Mouse (Mus musculus) limb, embryonic 13.5 days (tissue): ENCODE data around the gene Btbd6. TPM values are rescaled to one million over a fixed set of nuclear protein-coding genes. Genes with fewer than 3 reads are reported as not detected.

Experiments
- ATAC-seq: fragments of 200-750 bp; cut with Nextera tagmentation; 2 replicates; pipeline ENCODE4 v1.8.0; 2017; ENCODE audit warnings: low read depth, moderate number of reproducible peaks, moderate TSS enrichment; ENCODE audit not compliant: low FRiP score
- H3K27ac ChIP-seq: fragments of 300-500 bp; sonication (generic); 2 replicates; pipeline ENCODE4 v1.5.1; 2015; ENCODE audit warnings: inconsistent platforms, mild to moderate bottlenecking, moderate library complexity
- H3K27me3 ChIP-seq: fragments of 300-500 bp; sonication (generic); 2 replicates; pipeline ENCODE4 v1.6.1; 2015; ENCODE audit warnings: mild to moderate bottlenecking, inconsistent platforms
- H3K36me3 ChIP-seq: fragments of 300-500 bp; sonication (generic); 2 replicates; pipeline ENCODE4 v1.6.1; 2015; ENCODE audit warnings: inconsistent platforms, mild to moderate bottlenecking, moderate library complexity
- H3K4me1 ChIP-seq: fragments of 300-500 bp; sonication (generic); 2 replicates; pipeline ENCODE4 v1.6.1; 2015; ENCODE audit warnings: inconsistent platforms
- H3K4me2 ChIP-seq: fragments of 300-500 bp; sonication (generic); replicated peaks from 2 replicates; pipeline ENCODE4 v1.6.1; 2015; ENCODE audit warnings: inconsistent platforms, mild to moderate bottlenecking, moderate library complexity
- H3K4me3 ChIP-seq: fragments of 300-500 bp; sonication (generic); 2 replicates; pipeline ENCODE4 v1.5.1; 2015; ENCODE audit warnings: moderate library complexity, mild to moderate bottlenecking, inconsistent platforms
- H3K9ac ChIP-seq: fragments of 300-500 bp; sonication (generic); 2 replicates; pipeline ENCODE4 v1.6.1; 2015; ENCODE audit warnings: mild to moderate bottlenecking, inconsistent platforms
- H3K9me3 ChIP-seq: fragments of 300-500 bp; sonication (generic); 2 replicates; pipeline ENCODE4 v1.6.1; 2016; ENCODE audit warnings: inconsistent platforms
- WGBS: fragments of 180-500 bp; shearing (Covaris S2); methylation state at CpG from one replicate; pipeline ENCODE4 v1.1.7; 2015; 5-methylcytosine and 5-hydroxymethylcytosine counted together
- polyA plus RNA-seq: library from polyadenylated mRNA; unstranded; fragments of >200 nt; fragmentation: Nextera tagmentation; extraction: Ambion mirVana; gene quantifications from 2 replicates; pipeline ENCODE4 v1.2.1, GENCODE M21; 2015

Btbd6 gene
- polyA plus RNA-seq, 1 experiment from 2014 or later, result 27.5 TPM

DNA sequence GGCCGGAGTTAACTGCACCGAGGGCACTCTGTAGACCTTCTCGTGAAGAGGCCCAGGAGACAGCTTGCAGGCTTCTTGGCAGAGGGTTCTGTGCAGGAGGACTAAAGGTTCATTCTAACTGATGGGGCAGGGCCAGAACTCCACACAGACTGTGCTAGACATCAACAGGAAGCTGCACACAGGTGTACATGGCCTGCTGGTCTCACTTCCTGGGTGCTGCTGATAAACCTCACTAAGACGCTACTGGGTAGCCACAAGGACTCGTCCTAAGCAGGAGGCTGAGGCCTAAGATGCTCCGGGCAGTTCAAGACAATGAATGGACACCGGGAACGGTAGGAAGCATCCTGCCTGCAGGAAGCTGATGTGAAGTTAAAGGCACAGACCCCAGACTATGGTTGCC, 16.9 kb upstream of the Btbd6 start:
- H3K27ac ChIP-seq, result no peak overlapping the region
- WGBS, result 91% methylated on average over 8 of the region's 8 CpGs
- H3K9ac ChIP-seq, result no peak overlapping the region
- H3K36me3 ChIP-seq, result peaks cover 63% of the 10 kb centered on the region
- H3K4me3 ChIP-seq, result no peak overlapping the region
- no peaks in the 10 kb centered on the region for H3K9me3 ChIP-seq
- no peak for ATAC-seq
- no peak overlapping the region for H3K4me2 ChIP-seq
- no peaks in the 10 kb centered on the region for H3K27me3 ChIP-seq
- no peaks in the 10 kb centered on the region for H3K4me1 ChIP-seq

DNA sequence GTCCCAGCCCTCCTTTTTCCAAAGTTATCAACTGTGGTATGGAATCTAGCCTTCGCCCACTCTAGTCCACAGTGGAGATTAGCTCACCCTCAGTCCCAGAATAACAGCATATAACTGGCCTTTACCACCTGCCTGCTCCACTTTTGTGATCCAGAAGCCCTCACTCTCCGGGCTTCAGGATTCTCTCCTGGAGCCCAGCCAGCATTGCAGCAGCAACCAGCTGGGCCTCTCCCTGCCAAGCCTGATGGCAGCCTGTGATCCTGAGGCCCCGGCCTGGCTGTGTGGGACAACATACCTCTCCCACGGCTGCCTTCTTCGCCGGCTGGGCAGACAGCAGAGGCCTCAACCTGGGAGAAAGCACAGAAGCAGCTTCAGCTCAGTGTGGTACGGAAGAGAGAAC, 14.9 kb upstream of the Btbd6 start:
- Histone ChIP-seq H3K36me3 (peaks cover 79% of the 10 kb centered on the region), H3K9ac (no peak overlapping the region; the same call in 1 of the 2 replicates), H3K27me3 (no peaks in the 10 kb centered on the region), H3K4me1 (no peaks in the 10 kb centered on the region), H3K27ac (no peak overlapping the region), H3K4me3 (no peak overlapping the region), H3K9me3 (no peaks in the 10 kb centered on the region), H3K4me2 (no peak overlapping the region)
- no peak for ATAC-seq
- WGBS, result 90% methylated on average over 7 of the region's 7 CpGs

DNA sequence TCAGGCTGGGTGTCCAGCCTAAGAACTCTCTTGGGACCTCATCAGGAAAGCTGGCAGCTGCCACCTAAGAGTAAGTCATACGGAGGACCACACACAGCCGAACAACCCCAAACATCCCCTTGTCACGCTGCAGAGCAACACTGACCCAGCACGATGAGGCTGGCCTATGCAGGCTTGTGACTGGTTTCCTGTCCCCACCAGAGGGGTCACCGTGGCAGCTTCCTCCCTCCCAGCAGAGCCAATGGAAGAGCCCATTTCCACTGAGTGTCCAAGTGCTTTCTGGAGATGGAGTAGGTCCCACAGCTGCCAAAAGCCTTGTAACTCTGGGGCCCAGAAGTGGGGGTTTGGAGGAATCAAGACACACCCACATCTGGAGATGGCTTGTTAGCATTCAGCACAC, 14.4 kb upstream of the Btbd6 start:
- peaks cover 83% of the 10 kb centered on the region for H3K36me3 ChIP-seq
- ATAC-seq, result no peak
- 83% methylated on average over 5 of the region's 5 CpGs for WGBS
- H3K9me3 ChIP-seq, result no peaks in the 10 kb centered on the region
- no peak overlapping the region for H3K27ac ChIP-seq
- H3K4me3 ChIP-seq, result no peak overlapping the region
- no peaks in the 10 kb centered on the region for H3K27me3 ChIP-seq
- no peaks in the 10 kb centered on the region for H3K4me1 ChIP-seq
- H3K4me2 ChIP-seq, result no peak overlapping the region
- H3K9ac ChIP-seq, result no peak overlapping the region; the same call in 1 of the 2 replicates

DNA sequence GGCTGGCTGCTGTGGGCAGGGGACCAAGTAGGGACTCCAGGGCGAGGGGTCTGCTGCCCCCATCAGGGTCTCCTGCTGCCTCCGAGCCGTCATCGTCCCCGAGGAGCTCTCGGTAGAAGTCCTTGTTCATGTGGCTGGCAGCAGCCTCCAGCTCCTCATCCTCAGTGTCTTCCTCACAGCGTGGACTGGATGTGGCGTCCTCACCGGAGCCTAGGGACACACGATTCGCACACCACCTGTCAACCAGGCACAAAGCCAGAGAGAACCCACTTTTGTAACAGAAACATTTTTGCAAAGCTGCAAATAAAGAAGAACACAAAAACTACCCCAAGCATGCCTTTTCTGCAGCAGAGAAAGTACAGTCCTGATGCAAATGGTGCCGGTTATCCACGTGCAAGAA, 10.5 kb upstream of the Btbd6 start:
- Histone ChIP-seq H3K9ac (no peak overlapping the region), H3K27ac (no peak overlapping the region), H3K4me3 (no peak overlapping the region), H3K4me1 (no peaks in the 10 kb centered on the region), H3K36me3 (peaks cover 99% of the 10 kb centered on the region), H3K4me2 (no peak overlapping the region), H3K9me3 (no peaks in the 10 kb centered on the region), H3K27me3 (no peaks in the 10 kb centered on the region)
- WGBS, result 91% methylated on average over 13 of the region's 13 CpGs
- ATAC-seq, result no peak

DNA sequence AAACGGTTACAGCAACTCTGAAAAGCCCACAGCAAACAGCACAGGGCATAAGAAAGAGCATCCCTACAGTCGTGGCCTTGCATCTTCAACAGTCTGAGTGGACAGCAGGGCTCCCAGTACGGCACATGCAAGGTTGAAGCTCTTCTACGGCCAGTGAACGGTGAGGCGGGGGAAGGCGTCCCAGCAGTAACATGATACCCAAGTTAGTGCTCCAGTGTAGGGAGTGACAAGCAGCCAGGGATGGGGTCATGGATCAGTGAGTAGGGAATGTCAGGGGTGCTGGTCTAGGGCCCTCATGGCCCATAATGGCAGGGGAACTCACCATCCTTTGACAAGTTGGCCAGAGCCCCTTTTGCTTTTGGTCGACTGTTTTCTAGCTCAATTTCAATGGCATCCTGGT, 7.3 kb upstream of the Btbd6 start:
- Histone ChIP-seq H3K36me3 (peaks cover 99% of the 10 kb centered on the region), H3K4me3 (no peak overlapping the region), H3K27ac (no peak overlapping the region), H3K4me1 (no peaks in the 10 kb centered on the region), H3K9me3 (no peaks in the 10 kb centered on the region), H3K4me2 (no peak overlapping the region), H3K27me3 (no peaks in the 10 kb centered on the region), H3K9ac (no peak overlapping the region)
- ATAC-seq, result no peak
- WGBS, result 56% methylated on average over 8 of the region's 8 CpGs

DNA sequence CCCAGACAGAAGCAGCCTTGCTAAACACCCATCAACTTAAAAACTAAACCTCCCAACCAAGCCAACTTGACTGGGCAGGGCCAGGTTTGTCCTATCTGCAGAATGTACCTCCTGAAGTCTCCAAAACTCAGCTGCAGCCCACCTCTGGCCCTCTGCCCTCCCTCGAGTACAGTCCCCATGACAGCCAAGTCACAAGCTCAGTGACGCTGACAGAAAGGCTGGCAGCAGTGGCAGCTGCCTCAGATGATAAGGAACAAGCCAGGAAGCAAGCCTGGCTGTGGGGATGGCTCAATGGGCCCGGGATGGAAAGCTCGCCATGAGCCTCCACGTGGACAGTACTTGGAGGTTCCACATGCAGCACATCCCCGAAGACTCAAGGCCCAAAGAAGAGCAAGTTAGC, 6.7 kb upstream of the Btbd6 start:
- Histone ChIP-seq H3K36me3 (peaks cover 99% of the 10 kb centered on the region), H3K4me1 (no peaks in the 10 kb centered on the region), H3K4me2 (no peak overlapping the region), H3K27ac (no peak overlapping the region), H3K9me3 (no peaks in the 10 kb centered on the region), H3K4me3 (no peak overlapping the region), H3K27me3 (no peaks in the 10 kb centered on the region), H3K9ac (no peak overlapping the region)
- no peak for ATAC-seq
- 91% methylated on average over 6 of the region's 6 CpGs for WGBS

DNA sequence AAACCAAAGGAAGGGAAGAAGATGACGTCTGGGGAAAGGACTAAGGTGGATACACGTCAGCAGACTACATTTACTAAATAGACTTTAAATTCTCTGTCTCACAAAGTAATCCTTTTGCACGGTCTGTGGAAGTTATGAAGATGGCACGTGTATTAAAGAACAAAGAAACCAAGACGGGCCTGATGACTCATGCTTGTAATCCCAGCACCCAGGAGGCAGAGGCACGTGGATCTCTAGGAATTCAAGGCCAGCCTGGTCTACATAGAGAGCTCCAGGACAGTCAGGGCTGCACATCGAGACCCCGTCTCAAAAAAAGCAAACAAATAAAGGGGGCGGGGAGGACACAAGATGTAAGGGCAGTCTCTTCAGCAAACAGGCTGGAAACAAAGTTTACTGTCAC, 1.5 kb upstream of the Btbd6 start:
- Histone ChIP-seq H3K27me3 (no peaks in the 10 kb centered on the region), H3K4me2 (no peak overlapping the region), H3K27ac (no peak overlapping the region), H3K4me1 (peaks cover 18% of the 10 kb centered on the region), H3K9me3 (no peaks in the 10 kb centered on the region), H3K9ac (no peak overlapping the region), H3K4me3 (no peak overlapping the region), H3K36me3 (peaks cover 74% of the 10 kb centered on the region)
- ATAC-seq, result no peak
- WGBS, result 88% methylated on average over 9 of the region's 9 CpGs

DNA sequence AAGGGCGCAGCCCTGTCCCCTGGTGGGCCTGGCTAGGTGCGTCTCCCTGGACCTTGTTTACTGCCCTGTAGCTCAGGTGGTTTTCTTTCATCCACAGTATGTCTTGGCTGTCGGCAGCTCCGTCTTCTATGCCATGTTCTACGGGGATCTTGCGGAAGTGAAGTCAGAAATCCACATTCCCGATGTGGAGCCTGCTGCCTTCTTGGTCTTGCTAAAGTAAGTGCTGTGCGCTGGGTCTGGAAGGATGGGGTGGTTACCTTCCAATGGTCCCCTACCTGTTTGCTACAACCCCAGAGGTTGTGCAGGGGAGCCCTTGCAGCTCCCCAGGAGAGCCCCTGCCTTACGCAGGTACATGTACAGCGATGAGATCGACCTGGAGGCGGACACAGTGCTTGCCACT, 874 bp downstream of the Btbd6 start:
- Histone ChIP-seq H3K4me2 (peak overlapping the region; percentile 91), H3K36me3 (peaks cover 75% of the 10 kb centered on the region), H3K27me3 (no peaks in the 10 kb centered on the region), H3K9ac (peak overlapping the region; percentile 89), H3K9me3 (no peaks in the 10 kb centered on the region), H3K4me1 (peaks cover 18% of the 10 kb centered on the region), H3K27ac (peak overlapping the region; percentile 85), H3K4me3 (peak overlapping the region; percentile 72)
- WGBS, result 38% methylated on average over 12 of the region's 12 CpGs
- ATAC-seq, result peak; percentile 6; the same call in 1 of the 2 replicates

DNA sequence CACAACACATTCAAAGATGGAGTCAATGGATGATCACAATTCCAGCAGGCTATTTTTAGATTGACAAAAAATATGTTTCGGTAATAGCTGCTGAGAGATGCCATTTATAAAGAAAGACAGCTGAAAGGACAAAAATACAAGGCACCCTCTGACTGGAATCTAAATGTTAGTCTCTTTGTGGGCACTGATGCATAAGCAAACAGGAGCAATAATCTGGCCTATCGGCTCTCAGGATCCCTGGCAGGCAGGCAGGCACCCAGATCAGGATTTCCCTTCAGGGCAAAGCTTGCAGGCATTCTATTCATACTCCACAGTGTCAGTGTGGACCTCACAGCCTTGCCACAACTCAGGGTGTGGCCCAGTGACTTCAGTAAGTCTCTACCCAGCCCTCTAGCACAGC, 5.7 kb downstream of the Btbd6 start:
- H3K9me3 ChIP-seq, result no peaks in the 10 kb centered on the region
- no peak for ATAC-seq
- H3K4me3 ChIP-seq, result no peak overlapping the region
- no peak overlapping the region for H3K4me2 ChIP-seq
- H3K9ac ChIP-seq, result no peak overlapping the region
- peaks cover 10% of the 10 kb centered on the region for H3K4me1 ChIP-seq
- no peaks in the 10 kb centered on the region for H3K27me3 ChIP-seq
- H3K36me3 ChIP-seq, result peaks cover 94% of the 10 kb centered on the region
- no peak overlapping the region for H3K27ac ChIP-seq
- WGBS, result 92% methylated on average over 2 of the region's 2 CpGs

DNA sequence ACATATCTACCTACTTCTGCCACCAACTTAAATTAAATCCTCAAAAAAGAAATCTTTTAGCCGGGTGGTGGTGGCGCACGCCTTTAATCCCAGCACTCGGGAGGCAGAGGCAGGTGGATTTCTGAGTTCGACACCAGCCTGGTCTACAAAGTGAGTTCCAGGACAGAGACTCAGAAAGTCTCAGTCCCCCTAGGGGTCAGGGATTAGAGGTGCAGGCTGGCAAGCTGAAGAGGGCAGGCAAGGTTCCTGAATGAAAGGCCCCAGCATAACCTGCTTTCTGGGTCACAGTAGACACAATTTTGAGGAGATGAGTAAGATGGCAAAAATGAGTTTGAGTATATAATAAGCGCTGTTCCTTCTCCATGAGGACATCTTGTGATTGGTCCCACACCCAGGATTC, 9.1 kb downstream of the Btbd6 start:
- no peaks in the 10 kb centered on the region for H3K9me3 ChIP-seq
- ATAC-seq, result no peak
- H3K27me3 ChIP-seq, result no peaks in the 10 kb centered on the region
- H3K4me2 ChIP-seq, result no peak overlapping the region
- no peak overlapping the region for H3K9ac ChIP-seq
- WGBS, result 89% methylated on average over 6 of the region's 6 CpGs
- peaks cover 80% of the 10 kb centered on the region for H3K36me3 ChIP-seq
- H3K27ac ChIP-seq, result no peak overlapping the region
- no peak overlapping the region for H3K4me3 ChIP-seq
- no peaks in the 10 kb centered on the region for H3K4me1 ChIP-seq

DNA sequence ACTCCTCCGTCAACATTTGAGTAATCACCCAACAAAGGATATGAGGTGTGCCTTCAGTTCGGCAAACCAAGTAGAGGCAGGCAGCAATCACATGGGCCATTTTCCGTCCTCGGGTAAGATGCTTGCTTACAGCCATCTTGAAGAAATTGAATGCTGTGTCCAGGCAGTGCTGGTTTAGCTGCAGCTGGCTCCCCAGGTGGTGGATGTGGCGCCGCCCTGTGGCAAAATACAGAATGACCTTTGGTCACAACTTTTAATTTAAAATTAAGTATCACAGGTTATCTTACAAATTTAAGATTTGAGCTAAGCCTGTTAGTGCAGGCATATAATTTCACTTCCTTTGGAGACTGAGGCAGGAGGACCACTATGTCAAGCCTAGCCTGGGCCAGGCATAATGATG, 11.6 kb downstream of the Btbd6 start:
- 69% methylated on average over 6 of the region's 6 CpGs for WGBS
- Histone ChIP-seq H3K36me3 (peaks cover 75% of the 10 kb centered on the region), H3K4me2 (no peak overlapping the region), H3K4me3 (no peak overlapping the region), H3K9me3 (no peaks in the 10 kb centered on the region), H3K9ac (no peak overlapping the region), H3K27ac (no peak overlapping the region), H3K27me3 (no peaks in the 10 kb centered on the region), H3K4me1 (no peaks in the 10 kb centered on the region)
- no peak for ATAC-seq

DNA sequence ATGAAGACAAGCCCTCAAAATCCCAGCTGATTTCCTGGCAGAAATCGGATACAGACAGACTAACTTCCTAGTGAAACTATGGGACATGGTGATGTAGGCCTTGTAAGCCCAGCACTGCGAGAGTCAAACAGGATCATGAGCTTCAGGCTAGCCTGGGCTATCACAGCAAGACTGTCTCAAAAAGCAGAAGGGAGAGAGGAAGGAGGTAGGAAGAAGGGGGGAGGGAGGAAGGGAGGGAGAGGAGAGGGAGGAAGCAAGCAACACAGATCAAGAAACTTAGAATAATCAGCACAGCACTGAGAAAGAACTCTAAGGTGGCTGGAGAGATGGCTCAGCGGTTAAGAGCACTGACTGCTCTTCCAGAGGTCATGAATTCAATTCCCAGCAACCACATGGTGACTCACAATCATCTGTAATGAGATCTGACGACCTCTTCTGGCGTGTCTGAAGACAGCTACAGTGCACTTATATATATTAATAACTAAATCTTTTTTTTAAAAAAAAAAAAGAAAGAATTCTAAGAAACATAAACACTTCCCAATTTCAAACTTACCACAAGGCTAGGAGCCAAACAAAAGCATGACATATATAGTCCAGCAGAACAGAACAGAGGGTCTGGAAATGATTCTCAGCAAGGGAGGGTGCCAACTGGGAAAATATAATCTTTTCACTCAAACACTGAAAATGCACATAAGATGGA, 14.6 kb downstream of the Btbd6 start:
- H3K4me2 ChIP-seq, result no peak overlapping the region
- no peak overlapping the region for H3K9ac ChIP-seq
- no peaks in the 10 kb centered on the region for H3K9me3 ChIP-seq
- H3K27me3 ChIP-seq, result no peaks in the 10 kb centered on the region
- H3K27ac ChIP-seq, result no peak overlapping the region
- no peak overlapping the region for H3K4me3 ChIP-seq
- no peak for ATAC-seq
- no peaks in the 10 kb centered on the region for H3K4me1 ChIP-seq
- peaks cover 60% of the 10 kb centered on the region for H3K36me3 ChIP-seq
- 86% methylated on average over 5 of the region's 5 CpGs for WGBS

DNA sequence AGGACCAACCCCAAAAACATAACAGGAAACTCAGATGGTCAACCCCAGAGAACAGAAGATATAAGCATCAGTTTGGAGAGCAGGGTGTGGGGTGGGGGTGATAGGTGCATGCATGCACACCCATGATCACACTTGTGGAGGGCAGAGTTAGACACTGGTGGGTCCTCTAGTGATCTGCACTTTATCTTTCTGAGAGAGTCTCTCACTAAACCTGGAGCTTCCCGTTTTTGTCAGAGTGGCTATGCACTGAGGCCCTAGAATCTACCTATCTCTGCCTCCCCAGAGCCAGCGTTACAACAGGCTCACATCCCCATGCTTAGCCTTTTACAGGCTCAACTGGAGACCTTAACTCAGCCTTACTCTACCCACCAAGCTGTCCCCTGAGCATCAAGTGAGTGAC, 15.2 kb downstream of the Btbd6 start:
- Histone ChIP-seq H3K9me3 (no peaks in the 10 kb centered on the region), H3K4me2 (no peak overlapping the region), H3K27ac (no peak overlapping the region), H3K27me3 (no peaks in the 10 kb centered on the region), H3K4me1 (no peaks in the 10 kb centered on the region), H3K36me3 (peaks cover 58% of the 10 kb centered on the region), H3K4me3 (no peak overlapping the region), H3K9ac (no peak overlapping the region)
- ATAC-seq, result no peak
- WGBS, result 91% methylated on average over 2 of the region's 2 CpGs
